Mouse (Mus musculus): Measurements from ENCODE around the gene Pomp.
A peak's percentile ranks its signal among the peaks of the same experiment; 100 is the strongest.

Gene Pomp

DNA sequence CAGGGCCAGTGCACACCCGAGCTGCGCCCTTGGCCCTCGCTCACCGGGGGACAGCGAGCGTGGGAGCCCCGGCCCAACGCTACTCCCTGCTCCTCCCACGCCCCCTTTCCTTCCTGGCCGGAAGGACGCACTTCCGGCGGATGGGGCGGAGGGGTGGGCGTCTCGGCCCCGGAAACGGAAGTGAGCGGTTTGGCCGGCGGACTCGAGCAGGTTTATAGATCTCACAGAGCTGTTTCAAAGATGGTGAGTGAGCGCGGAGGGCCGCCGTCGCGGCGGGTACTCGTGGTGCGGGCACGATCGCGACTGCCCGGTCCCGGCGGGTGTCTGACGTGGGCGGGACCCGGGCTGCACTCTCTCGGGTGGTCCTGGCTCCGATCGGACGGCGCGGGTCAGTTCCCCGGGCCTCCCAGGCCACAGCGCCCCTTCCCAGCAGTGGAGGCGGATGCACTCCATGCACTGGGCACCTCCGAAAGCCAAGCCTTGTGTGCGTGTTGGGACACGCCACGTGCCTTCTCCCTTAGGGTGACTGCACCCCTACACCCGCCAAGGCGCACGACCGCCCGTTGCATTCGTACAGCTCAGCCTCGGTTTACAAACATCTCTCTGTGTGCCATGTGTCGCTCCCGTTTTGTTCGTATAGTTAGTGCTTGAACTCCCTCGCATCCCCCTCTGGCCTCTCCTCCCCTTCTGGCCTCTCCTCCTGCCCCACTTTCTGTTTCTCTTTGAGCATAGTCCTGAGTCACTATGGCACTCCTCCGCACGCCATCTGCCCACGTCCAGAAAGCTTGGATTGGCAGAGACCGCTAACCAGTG, at the start of gene Pomp:
Pomp (plus strand) TSS at position 13 of the 813 bp plus-strand sequence.
- DNase-seq, result peak; percentile 88

- DNase-seq, result peak; percentile 20
These were observed 47.8 kb upstream of the Pomp start for GRCm38 (mm10) chr5:147812255-147813040.

- no peak for DNase-seq
These were observed 45.3 kb upstream of the Pomp start for GRCm38 (mm10) chr5:147814971-147815370.

DNA sequence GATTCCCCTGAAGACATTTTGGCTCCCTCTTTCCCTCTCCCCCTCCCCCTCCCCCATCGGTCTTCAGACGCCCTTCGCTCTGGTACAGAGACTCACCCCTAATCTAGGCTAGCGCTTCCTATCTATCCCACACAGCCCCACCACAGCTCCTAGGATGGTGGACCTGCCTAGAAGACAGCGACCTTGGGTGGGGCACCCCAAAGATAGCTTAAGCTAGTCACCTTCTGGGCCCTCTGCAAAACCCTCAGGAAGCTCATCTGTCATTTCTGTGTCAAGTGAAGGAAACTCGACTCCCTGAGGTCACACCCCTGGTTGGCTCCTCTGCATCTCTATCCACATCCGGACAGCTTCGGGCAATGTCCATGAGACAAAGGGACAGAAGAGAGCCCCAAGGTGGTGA, 44.7 kb upstream of the Pomp start:
- peak; percentile 58 for DNase-seq

- no peak for DNase-seq
These were observed 43.8 kb upstream of the Pomp start for GRCm38 (mm10) chr5:147816465-147816864.

- DNase-seq, result no peak
These were observed 42.3 kb upstream of the Pomp start for GRCm38 (mm10) chr5:147817747-147818496.

GRCm38 (mm10) chr5:147818866-147819265, 41.4 kb upstream of the Pomp start:
- DNase-seq, result no peak

GRCm38 (mm10) chr5:147819895-147820294, 40.4 kb upstream of the Pomp start:
- DNase-seq, result no peak

GRCm38 (mm10) chr5:147824021-147824605, 36.1 kb upstream of the Pomp start:
- DNase-seq, result no peak

DNA sequence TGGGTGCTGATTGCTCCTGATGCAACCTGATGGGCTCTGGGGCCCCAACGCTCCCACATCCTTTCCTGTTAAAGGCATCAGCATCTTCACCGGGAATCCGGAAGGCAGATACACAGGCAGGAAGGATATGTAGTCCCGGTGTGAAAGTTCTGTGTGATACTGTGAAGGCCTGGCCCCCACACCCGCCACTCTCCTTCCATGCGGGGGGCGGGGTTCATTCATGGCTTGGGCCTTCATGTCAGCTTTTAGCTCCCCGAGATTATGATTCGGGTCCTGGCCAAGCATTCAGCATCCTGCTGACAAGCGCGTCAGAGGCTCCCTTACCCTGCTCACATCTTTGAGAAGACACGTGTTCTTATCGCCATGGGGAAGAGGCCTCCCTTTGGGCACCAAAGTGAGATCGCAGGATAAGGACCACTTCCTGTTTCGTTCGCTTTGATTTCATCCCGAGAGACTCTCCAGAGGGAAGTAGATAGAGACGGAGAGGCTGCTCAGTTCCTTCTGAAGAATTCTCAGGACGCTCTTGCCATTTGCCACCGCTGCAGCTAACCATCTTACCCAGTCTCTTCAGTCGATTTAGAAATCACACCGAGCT, 34.8 kb upstream of the Pomp start:
- DNase-seq, result peak; percentile 19

DNA sequence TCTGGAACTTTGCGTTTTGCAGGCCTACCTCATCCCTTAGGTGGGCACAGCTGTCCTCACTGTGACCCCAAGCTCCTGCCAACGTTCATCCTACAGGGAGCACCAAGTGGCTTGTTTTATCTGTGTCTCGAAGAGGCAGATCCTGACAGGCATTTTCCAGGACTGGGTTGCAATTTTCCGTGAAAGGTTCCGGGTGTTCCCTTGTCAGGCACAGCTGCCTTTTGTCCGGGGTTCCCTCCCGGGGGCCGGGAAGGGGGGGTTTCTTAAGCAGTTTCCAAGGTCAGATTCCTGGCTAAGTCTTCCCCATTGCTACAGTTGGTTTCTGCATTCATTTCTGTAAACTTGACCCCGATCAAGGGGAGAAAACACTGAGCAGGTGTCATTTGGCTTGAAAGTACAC, 34.2 kb upstream of the Pomp start:
- DNase-seq, result no peak

- no peak for DNase-seq
These were observed 33.7 kb upstream of the Pomp start for GRCm38 (mm10) chr5:147826546-147826945.

DNA sequence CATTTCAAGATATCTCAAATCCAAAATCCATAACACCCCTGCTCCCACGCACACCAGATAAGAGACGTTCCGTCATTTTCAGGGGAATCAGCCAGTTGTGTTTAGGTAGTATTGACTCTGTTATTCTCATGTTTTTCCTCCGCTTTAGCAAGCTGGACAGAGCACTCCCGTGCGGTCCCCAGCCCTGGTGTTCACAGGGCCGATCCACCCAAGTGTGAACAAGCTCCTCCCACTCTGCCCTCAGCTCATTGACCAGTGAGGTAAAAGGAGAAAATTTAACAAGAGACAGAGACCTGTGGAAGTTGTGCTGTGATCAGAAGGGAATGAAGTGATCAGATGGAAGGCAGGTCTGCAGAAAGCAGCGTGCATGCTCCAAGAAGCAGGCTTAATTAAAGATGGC, 31.4 kb upstream of the Pomp start:
- no peak for DNase-seq

DNA sequence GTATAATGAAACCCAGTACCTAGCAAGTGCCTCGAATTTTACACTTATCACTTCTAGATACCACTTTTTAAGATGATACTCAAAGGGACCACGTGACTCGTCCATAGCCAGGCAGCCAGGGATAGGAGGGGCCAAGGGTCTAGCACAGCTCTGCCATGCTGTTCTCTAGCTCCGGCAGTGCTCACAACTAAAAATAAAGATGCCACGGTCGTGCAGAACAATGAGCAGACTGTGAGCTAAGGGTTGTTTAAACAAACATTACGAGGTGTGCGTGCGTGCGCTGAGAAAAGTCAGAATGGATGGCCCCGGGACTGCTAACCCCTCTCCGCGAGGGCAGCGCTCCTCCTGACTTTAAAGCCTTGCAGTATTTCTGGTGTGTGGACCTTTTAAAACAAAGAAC, 27.4 kb upstream of the Pomp start:
- DNase-seq, result no peak

DNA sequence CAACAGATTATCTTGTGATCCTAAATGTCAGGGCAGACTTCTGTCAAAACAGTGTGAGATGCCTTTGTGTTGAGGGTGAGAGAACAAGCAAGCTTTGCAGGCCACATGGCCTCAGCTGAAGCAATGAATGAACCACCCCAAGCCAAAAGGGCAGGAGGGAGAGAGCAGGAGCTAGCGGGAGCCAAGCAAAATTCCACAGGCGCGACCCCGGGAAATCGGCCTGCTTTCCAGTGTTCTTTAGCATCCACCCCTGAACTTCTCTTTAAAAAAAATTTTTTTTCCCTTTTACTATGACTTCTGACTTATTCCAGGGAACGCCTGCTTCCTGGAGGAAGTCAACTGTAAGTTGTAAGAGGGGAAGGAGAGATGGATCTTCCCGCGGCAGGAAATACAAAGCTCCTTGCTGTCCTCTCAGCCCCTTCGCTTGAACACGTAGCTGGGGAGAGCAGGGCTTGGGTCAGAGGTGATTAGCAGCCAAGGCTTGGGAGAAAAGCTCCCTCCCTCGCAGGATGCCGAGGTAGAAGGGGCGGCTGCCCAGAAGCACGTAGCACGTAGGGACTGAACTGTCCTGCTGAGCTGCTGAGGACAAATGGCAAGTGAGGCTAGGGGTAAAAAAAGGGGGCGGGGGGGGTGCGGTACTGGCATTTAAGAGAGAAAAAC, 25.3 kb upstream of the Pomp start:
- DNase-seq, result peak; percentile 17

GRCm38 (mm10) chr5:147839418-147839817, 20.8 kb upstream of the Pomp start:
- no peak for DNase-seq

- no peak for DNase-seq
These were observed 16.9 kb upstream of the Pomp start for GRCm38 (mm10) chr5:147843340-147843739.

DNA sequence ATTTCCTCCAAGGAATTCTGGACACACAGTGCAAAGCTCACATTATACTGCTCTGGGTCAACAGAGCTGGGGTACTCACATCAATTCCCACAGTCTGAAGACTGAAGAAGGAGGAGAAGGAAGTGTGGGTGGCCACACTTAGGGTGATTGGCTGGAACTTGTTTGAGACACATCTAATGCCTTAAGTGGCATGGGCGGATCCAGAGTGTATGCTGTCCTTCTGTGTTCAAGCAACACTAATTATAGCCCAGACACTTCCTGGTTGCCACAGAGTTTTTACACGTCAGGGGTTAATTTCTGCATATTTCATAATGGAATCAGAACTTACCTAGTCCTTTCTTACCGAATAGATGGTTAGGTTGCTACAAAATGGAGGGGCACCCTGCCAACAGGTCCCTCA, 14.9 kb upstream of the Pomp start:
- no peak for DNase-seq

GRCm38 (mm10) chr5:147847361-147847760, 12.9 kb upstream of the Pomp start:
- DNase-seq, result no peak

DNA sequence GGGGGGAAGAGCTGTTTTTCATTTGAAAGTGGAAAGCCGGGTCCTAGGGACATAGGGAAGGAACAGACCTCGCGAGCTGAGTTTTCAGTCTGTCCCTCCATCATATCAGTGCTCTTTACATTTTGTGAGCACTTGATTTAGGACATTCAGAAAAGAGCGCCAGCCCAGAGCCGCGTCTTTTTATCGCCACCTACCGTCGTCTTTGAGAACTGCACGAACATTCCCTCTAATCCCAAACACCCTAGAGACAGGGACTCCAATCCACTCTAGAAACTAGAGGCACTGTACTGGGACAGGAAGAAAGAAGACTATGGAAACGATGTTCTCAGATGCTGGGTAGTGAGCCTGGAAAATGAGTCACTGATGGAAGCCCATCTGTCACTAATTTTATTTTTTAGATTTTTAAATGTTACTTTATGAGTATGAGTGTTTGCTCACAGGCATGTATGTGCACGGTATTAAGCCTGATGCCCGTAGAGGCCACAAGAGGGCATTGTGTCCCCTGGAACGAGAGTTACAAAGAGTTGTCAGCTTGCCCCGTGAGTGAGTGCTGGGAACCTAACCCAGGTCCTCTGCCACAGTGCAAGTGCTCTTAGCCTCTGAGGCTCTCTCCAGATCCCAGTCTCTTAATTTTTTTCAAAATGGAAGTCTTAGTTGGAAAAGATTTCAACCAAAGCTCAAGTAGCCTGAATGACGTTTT, 11.9 kb upstream of the Pomp start:
- peak; percentile 36 for DNase-seq

DNA sequence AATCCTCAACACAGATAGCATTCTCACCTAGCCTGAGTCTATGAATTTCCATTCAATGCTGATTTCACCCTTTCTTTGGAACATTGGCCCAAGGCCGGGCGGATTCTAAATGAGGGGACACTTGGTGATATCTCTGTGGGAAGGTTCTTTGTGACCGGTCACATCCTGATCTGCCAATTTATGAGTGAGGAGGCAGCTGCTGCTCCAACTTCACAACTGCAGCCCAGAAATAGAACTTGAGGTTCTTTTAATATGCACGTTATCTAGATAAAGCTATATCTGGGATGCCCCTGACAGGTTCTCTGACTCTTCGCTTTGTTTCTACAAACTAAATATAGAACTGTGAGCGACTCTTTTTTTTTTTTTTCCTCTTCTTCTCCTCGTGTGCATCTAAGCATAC, 10.1 kb upstream of the Pomp start:
- peak; percentile 31 for DNase-seq

DNA sequence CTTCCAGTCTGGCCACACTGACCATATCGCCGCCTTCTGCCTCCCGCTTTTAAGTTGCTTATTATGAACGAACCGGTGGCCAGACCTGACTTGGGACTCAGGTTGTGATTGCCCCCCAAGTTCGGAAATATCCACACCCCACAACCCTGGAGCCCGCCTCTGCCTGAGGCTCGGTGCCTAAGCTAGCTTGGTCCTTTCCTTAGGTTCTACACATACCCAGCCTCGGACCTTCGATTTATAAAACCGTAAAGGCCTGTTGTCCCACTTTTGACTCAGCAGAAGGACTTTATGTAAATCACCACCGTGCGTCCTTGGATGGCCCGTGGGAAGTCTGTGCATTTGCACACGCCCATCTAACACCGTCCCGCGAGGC, 199 bp upstream of the Pomp start:
- no peak for DNase-seq

Measured in kidney, adult 11 months (tissue).